Mouse (Mus musculus) gastrocnemius, postnatal 36 days (tissue): Measurements from ENCODE around the gene Olfr398. TPM values are rescaled to one million over a fixed set of nuclear protein-coding genes. Genes with fewer than 3 reads are reported as not detected.

Source experiments
- DNase-seq, 2 experiments: peaks; one replicate each; pipeline ENCODE4 v3.0.0; 2022
- intact Hi-C: fragments of 180-260 bp; cut with DNase I; formaldehyde crosslinking; loops from one replicate; pipeline ENCODE4 v1.15.1; 2025
- long read RNA-seq, 2 experiments: library from polyadenylated mRNA; stranded (forward); transcript quantifications; one replicate each; pipeline ENCODE4 v2.0.0; 2021
- total RNA-seq, 2 experiments: library from RNA; stranded (reverse); gene quantifications; 2 replicates each; pipeline ENCODE4 v1.2.3; 2021

Gene Olfr398
- total RNA-seq, result not detected
- long read RNA-seq, experiment 1, result 0 reads
- long read RNA-seq, experiment 2, result 0 reads

DNA sequence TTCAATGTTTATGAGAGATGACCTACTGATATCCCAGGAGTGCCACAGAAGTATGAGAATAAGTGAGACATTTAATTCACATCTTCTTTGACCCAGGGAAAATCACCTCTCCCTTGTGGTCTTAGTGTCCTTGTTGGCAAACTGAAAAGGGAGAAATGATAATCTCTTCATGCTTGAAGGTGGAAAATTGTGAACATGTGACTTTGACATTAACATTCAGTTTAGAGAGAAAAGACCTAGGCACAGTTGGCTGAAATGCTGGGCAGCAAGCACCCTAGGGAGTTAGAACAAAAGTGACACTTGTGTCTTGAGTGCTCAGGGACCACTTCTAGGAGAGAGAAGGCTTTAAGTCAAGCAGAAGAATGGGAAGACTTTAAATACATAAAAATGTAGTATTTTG lies at the start of gene Olfr398:
Gene Olfr398 (minus strand): TSS at position 101 of the 400 bp plus-strand sequence.
- no peak for DNase-seq
- intact Hi-C loops, result no loop called here

DNA sequence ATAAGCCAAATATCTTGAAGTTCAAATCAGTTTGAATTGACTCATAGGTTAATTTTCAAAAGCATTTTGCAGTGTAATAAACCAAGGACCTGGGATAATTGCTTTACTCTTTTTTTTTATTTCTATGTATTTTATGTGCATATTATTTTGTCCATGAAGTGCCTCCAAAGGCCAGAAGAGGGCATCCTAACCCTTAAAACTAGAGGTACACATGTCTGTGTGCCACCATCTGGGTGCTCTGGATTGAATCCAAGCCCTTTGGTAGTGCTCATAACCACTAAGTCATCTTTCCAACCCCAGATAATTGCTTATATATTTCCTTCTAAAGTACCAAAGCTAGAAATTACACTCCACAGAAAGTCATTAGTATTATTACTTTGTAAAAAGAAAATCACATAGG lies 2.9 kb upstream of the Olfr398 start:
- intact Hi-C loops, result no loop called here
- no peak for DNase-seq

- no peak for DNase-seq
- intact Hi-C loops, result no loop called here
Observed at GRCm38 (mm10) chr11:73960517-73960916, 29.7 kb downstream of the Olfr398 start, which contains the start of gene Olfr397. TSS of gene Olfr397 (plus strand) at chr11:73960817.

- DNase-seq, result no peak
- intact Hi-C loops, result no loop called here
Observed at GRCm38 (mm10) chr11:73936377-73936776, 53.8 kb downstream of the Olfr398 start, which contains the start of gene Olfr23. TSS of gene Olfr23 (plus strand) at chr11:73936677.

Other genes starting within 250 kb of the Olfr398 start
- gene Olfr389, start 209.7 kb downstream of the Olfr398 start, total RNA-seq, result not detected
- gene Olfr390, start 207.4 kb downstream of the Olfr398 start, total RNA-seq, result not detected
- gene Olfr391-ps, start 187.4 kb downstream of the Olfr398 start, total RNA-seq, result not detected
- gene Olfr392, start 173.4 kb downstream of the Olfr398 start, total RNA-seq, result not detected
- not detected for gene Olfr393, start 139.0 kb downstream of the Olfr398 start, total RNA-seq
- gene Olfr394, start 99.6 kb downstream of the Olfr398 start, total RNA-seq, result not detected
- not detected for gene Olfr395, start 81.1 kb downstream of the Olfr398 start, total RNA-seq
- gene Olfr23, start 53.7 kb downstream of the Olfr398 start, total RNA-seq, result not detected
- gene Olfr397, start 29.6 kb downstream of the Olfr398 start, total RNA-seq, result not detected
- not detected for gene Olfr139, start 66.1 kb upstream of the Olfr398 start, total RNA-seq
- not detected for gene Olfr399, start 66.2 kb upstream of the Olfr398 start, total RNA-seq
- not detected for gene Zfp616, start 79.5 kb upstream of the Olfr398 start, total RNA-seq
- gene Olfr401, start 123.3 kb upstream of the Olfr398 start, total RNA-seq, result not detected
- not detected for gene Olfr402, start 163.1 kb upstream of the Olfr398 start, total RNA-seq
- not detected for gene Olfr403, start 195.8 kb upstream of the Olfr398 start, total RNA-seq
- not detected for gene Olfr43, start 221.0 kb upstream of the Olfr398 start, total RNA-seq